ENCODE assay signal across 21 mouse cellular contexts in genomic region chr13:53075006-53075405, GRCm38 (mm10).
"Had no signal": no experiment of that assay in that cellular context is flagged by ENCODE, and none has a peak within 500 bp of the region (broad histone marks: within the 10 kb centered on the region; RNA-seq: fewer than 3 reads in every experiment).

No protein-coding gene starts in this region.

- H3K9me3 ChIP-seq: limb, embryonic 12.5 days; limb, embryonic 15.5 days; stomach, embryonic 15.5 days had no signal

- ATAC-seq: inflammation-experienced regulatory T-cells, adult 6 months; intestine, embryonic 16.5 days; liver, postnatal 0 days; lung, postnatal 0 days had no signal

- H3K36me3 ChIP-seq: limb, embryonic 12.5 days; limb, embryonic 15.5 days; stomach, embryonic 15.5 days had no signal

- H3K4me2 ChIP-seq: limb, embryonic 12.5 days; limb, embryonic 15.5 days; liver, embryonic 11.5 days; lung, embryonic 14.5 days; stomach, embryonic 15.5 days had no signal

- H3K27me3 ChIP-seq: limb, embryonic 12.5 days; limb, embryonic 15.5 days; stomach, embryonic 15.5 days had no signal

- H3K9ac ChIP-seq: limb, embryonic 12.5 days; limb, embryonic 15.5 days; liver, embryonic 14.5 days; liver, postnatal 0 days; lung, embryonic 14.5 days; stomach, embryonic 15.5 days had no signal

- H3K4me1 ChIP-seq: limb, embryonic 12.5 days; limb, embryonic 15.5 days; stomach, embryonic 15.5 days had no signal

- DNase-seq: kidney, adult 18-20 months; kidney, adult 9 months; kidney, postnatal 14 days; kidney, postnatal 4 days; layer of hippocampus, adult 9-11 months; left cerebral cortex, postnatal 4 days; liver, postnatal 0 days; lung, embryonic 14.5 days; right cerebral cortex, postnatal 25 days; spleen, adult 18-20 months; thymus, postnatal 25 days had no signal

- H3K4me3 ChIP-seq: left cerebral cortex, adult 2 months; limb, embryonic 12.5 days; limb, embryonic 15.5 days; stomach, embryonic 15.5 days had no signal

- H3K27ac ChIP-seq: left cerebral cortex, adult 2 months; limb, embryonic 12.5 days; limb, embryonic 15.5 days; liver, embryonic 14.5 days; macrophage; stomach, embryonic 15.5 days had no signal
